Mouse (Mus musculus): Measurements from ENCODE around the gene Clpb.
"Not testable (repeated sequence)": the region's sequence is repeated elsewhere in the genome, so short reads cannot be mapped to it uniquely, and the experiment has no call there.

Clpb gene

GRCm38 (mm10) chr7:101663514-101664159 lies at the start of gene Clpb:
Gene Clpb, plus strand, starts transcription at chr7:101663633.
- DNase-seq (ENCODE audit: low spot score), result peak; percentile 96

- no peak for DNase-seq (ENCODE audit: low spot score)
Observed at GRCm38 (mm10) chr7:101615406-101615805, 48.0 kb upstream of the Clpb start.

DNA sequence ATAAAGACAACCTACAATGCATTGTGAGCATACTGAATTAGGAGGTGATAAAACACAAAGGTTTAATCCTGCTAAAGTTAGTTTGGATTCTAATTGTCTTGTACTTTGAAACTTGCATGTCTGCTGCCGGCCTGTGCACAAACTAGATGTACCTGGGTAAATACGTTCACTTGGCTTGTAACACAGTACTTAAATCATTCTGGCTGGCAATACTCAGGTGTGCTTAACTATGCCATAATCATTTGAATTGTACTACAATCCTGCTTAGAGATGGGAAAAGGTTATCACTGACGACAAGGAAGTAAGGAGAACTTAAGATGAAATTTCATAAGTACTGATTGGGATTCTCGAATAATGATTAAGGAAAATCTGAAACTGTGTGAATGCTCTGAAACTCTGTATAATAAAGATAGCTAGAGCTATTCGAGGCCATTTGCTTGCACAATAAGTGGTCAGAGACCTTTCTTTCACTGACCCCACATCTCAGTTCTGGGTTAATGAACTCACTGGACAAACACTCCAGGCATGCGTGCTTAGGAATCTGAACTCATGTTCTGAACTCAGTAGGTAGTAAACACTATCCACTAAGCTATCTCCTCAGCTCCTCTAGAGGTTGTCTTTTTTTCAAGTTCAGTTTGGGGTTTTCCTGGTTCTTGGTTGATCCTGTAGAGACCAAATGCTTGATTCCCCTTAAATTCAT lies 47.1 kb upstream of the Clpb start:
- no peak for DNase-seq (ENCODE audit: low spot score)

DNA sequence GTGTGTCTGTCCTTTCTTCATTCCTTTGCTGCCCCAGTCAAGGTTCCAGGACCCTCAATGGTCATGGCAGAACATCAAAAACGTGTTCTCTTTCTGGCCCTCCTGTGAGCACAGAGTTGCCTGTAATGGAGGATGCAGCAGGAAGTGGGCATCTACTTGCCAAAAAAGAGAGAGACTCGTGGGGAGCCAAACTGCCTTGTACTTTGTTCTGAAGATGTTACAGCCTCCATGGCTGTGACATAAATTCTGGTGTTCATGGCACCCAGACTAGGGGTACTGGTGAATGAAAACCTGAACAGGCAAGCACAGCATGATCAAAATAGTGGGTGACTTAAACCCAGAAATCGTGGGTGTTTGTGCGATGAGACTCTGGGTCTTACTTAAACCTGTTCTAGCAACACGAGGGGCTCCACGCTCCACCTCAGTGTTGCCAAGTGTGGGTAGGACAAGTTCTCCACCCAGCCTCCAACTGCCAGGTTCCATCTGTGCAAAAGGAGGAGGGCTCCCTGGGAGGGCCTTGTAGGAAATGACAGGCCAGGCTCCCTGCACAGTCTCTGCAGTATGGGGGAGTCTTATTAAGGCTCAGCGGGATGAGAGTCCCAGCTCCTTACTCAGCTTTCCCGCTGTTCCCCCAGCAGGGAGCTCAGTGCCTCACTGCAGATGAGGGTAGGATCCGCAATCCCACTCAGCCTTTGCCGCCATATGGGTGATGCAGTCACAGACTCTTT lies 45.8 kb upstream of the Clpb start:
- no peak for DNase-seq (ENCODE audit: low spot score)

DNA sequence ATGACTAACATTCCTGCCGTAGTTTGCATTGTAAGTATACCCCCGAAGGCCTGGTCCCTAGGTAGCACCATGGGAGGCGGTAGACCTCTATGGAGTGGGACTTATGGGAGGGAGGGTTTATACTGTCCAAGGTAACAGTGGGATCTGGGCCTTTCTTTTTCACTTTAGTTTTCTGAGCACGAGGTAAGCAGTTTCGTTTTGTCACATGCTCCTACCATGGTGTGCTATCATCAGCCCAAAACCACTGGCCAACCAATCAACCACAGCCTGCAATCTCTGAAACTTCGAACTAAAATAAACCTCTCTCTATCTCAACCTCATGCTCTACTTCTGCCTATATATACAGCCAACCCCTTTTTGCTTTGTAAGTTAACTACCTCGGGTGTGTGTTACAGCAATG lies 45.2 kb upstream of the Clpb start:
- DNase-seq (ENCODE audit: low spot score), result no peak

DNA sequence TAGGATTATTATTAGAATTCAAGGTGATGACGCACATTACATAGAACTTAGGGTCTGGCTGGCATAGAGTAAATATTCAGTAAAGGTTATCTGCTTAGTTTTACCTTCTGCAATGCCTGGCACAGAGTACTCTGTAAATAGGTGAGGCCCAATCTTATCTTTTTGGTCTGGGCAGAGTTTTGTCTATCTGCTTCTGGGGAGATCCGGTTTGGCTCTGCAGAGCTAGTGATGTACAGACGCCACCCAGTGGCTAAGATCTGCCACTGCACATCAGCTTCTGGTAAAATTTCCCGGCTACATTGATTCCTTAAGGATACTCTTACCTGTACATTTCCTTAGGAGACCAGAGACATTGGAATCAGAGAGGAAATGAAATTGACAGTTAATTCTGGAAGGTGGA lies 43.1 kb upstream of the Clpb start:
- no peak for DNase-seq (ENCODE audit: low spot score)

DNA sequence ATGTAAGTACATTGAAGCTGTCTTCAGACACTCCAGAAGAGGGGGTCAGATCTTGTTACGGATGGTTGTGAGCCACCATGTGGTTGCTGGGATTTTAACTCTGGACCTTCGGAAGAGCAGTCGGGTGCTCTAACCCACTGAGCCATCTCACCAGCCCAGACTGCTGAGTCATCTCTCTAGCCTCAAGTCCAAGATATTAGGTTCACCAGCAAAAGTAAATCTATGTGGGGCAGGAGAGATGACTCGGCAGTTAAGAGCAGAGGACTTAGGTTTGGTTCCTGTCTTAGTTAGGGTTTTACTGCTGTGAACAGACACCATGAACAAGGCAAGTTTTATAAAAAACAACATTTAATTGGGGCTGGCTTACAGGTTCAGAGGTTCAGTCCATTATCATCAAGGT lies 41.6 kb upstream of the Clpb start:
- DNase-seq (ENCODE audit: low spot score), result not testable (repeated sequence)

- DNase-seq (ENCODE audit: low spot score), result no peak
Observed at GRCm38 (mm10) chr7:101624283-101624682, 39.1 kb upstream of the Clpb start.

DNA sequence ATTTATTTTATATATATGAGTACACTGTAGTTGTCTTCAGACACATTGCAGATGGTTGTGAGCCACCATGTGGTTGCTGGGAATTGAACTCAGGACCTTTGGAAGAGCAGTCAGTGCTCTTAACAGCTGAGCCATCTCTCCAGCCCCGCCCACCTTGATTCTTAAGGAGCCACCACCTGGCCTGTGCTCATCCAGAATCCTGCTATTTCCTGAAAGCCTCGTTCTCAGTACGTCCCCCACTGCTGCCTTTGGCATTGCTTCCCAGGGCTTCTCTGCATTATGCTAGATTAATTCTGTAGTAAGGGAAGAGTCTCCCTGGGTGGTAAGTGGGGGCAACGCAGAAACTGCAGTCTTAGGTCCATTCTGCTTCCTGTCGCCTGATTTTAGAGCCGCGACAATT lies 36.3 kb upstream of the Clpb start:
- DNase-seq (ENCODE audit: low spot score), result not testable (repeated sequence)

DNA sequence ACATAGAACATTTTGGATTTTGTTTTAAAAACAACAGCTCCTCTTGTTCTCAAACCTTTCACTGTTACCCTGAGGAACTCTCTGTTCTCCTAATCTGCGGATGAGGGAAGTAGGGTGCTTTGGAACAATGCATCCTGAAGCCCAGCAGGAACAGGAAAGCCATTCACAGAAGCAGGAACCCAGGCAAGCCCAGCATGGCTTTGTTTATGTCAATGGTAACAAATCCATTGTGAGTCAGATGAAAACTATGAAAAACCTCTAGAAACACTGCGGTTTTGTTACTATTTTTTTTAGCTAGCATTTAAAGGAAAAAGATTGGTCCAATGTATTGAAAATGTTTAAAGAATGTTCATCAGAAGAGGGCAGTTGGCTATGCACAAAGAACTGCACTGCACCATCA lies 35.0 kb upstream of the Clpb start:
- DNase-seq (ENCODE audit: low spot score), result no peak

DNA sequence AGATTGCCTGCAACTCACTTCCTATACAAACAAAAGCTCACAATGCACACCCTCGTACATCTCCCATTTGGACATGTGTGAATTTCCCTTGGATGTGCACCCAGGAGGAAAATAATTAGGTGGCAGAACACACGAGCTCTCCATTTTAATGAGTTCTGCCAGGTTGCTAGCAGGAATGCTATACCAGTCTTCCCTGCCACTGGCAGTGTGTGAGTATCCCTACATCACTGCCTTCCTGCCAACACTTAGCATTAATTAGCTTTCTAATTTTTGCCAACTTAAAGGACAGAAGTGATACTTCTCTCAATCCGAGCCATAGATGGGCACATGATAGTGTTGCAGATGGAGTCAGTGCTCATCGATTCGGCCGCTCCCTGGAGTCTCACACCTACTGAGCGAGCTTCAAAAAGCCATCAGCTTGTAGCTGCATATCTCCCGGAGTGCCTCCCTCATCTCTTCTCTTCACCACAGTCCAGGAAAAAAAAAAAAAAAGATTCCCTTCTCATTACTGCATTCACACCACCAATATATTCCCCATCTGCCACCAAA lies 29.7 kb upstream of the Clpb start:
- DNase-seq (ENCODE audit: low spot score), result no peak

GRCm38 (mm10) chr7:101634513-101634912 lies 28.9 kb upstream of the Clpb start:
- DNase-seq (ENCODE audit: low spot score), result no peak

DNA sequence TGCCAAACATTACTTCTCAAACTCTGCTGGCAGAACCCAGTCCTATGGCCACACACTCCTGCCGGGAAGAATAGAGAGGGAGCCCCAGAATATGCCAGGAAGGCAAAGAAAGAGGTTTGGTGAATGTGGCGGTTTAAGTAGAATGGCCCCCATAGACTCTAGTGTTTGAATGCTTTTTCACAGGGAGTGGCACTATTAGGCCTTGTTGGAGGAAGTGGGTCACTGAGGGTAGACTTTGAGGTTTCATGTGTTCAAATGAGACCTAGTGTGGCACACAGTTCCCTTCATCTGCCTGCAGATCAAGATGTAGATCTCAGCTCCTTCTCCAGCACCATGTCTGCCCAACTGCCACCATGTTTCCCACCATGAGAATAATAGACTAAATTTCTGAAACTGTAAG lies 27.4 kb upstream of the Clpb start:
- no peak for DNase-seq (ENCODE audit: low spot score)

DNA sequence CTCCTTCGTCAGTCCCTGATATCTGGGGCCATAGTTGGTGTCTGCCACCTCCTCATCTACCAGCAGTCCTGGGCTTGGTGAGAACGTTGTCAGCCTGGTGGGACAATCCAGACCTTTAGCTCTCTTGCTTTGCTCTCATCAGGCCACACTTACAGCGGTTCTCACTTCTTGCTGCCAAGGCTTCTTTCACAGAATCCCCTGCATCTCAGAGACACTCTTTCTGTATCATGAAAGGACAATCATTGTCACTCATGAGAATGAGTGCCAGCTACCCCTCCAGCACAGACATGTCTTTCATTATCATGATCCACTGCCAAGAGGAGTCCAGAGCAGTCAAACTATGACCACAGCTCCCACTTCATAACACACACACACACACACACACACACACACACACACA lies 19.6 kb upstream of the Clpb start:
- no peak for DNase-seq (ENCODE audit: low spot score)

DNA sequence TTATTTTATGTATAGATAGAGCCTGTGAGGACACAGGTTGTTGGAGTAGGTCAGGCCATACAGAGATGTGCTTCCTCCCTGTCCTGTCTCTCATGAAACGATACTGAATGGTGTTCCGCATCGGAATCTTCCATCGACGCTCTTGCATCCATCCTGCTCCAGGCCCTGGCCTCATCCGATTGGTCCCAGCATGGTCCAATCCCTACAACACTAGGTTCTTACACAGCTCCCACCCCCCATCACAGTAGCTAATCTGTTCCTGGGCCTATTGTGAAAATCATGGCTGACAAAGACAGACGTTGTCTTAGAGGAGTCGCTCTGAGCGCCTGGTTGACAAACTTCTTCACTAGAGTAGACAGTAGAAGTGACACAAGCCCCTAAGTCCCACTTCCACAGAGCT lies 13.7 kb upstream of the Clpb start:
- no peak for DNase-seq (ENCODE audit: low spot score)

- no peak for DNase-seq (ENCODE audit: low spot score)
Observed at GRCm38 (mm10) chr7:101650565-101650964, 12.9 kb upstream of the Clpb start.

GRCm38 (mm10) chr7:101653681-101654209 lies 9.7 kb upstream of the Clpb start:
- DNase-seq (ENCODE audit: low spot score), result no peak

GRCm38 (mm10) chr7:101654936-101655335 lies 8.5 kb upstream of the Clpb start:
- no peak for DNase-seq (ENCODE audit: low spot score)

DNA sequence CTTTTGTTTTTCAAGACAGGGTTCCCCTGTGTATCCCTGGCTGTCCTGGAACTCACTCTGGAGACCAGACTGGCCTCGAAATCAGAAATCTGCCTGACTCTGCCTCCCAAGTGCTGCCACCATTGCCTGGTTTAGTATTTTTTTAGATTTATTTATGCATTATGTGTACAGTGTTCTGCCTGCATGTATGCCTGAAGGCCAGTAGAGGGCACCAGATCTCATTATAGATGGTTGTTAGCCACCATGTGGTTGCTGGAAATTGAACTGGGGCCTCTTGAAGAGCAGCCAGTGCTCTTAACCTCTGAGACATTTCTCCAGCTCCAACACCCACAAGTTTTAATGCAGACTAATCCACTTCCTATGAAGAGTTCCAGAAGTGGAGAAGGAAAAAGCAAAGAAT lies 1.4 kb upstream of the Clpb start:
- DNase-seq (ENCODE audit: low spot score), result no peak

GRCm38 (mm10) chr7:101666581-101666980 lies 3.1 kb downstream of the Clpb start:
- DNase-seq (ENCODE audit: low spot score), result no peak

DNA sequence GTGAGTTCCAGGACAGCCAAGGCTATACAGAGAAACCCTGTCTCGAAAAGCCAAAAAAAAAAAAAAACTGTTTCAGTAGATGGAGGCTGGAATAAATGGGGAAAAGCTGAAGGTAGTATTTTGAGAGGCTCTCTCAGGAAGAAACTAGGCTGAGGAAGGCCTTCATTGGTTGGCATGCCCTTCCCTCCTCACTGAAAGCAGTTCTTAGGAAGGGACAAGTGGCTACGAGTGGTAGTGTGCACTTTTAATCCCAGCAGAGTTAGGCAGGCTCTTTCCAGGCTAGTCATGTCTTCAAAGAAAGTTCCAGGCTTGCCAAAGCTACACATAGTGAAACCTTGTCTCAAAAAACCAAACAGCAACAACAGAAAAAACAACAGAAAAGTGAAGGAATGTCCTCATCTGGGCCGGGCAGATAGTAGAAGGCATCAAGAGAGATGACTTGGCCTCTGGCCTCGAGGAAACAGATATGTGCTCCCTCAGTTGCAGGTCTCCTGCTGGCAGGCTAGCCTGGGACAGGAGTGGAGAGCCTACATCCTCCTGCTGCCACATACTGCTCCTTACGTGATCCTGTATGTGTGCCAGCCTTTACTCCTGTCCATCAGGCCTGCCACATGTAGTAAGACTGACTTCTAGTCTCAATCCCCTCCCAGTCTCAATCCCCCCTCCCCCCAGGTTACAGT lies 8.3 kb downstream of the Clpb start:
- no peak for DNase-seq (ENCODE audit: low spot score)

DNA sequence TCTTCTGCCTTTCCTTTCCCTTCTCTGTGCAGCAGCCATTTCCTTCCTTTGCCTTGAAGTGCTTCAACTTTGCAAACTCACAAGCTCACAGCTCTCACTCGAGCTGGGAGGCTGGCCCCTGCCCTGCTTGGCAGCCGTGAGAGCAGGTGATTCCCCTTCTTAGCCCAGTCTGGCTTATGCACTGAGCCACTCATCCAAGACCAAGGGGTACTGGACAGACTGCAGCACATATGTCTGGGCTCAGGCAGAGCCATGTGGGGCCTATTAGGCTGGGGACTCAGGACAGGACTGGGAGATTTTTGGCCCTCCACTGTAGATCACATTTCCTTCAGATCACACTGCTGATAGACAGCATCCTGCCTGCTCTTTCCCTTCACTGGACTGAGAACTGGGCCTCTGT lies 10.1 kb downstream of the Clpb start:
- no peak for DNase-seq (ENCODE audit: low spot score)
